Mouse (Mus musculus) brain, embryonic 14.5 days (tissue): ENCODE measurements around the gene Rhox3e. TPM values are rescaled to one million over a fixed set of nuclear protein-coding genes. Genes with fewer than 3 reads are reported as not detected.
A peak's percentile ranks its signal among the peaks of the same experiment; 100 is the strongest.
"Not testable (repeated sequence)": the region's sequence is repeated elsewhere in the genome, so short reads cannot be mapped to it uniquely, and the experiment has no call there.

Experiments used
- DNase-seq: peaks from one replicate; pipeline ENCODE4 v3.0.0-alpha.2; 2011; ENCODE audit warnings: low read depth
- polyA plus RNA-seq: library from polyadenylated mRNA; depleted of rRNA; stranded (reverse); fragments of >200 nt; gene quantifications from 2 replicates; pipeline ENCODE4 v1.2.3, GENCODE M21; 2012; rRNA removed

The Rhox3e gene
- not detected in 2 replicates for polyA plus RNA-seq

DNA sequence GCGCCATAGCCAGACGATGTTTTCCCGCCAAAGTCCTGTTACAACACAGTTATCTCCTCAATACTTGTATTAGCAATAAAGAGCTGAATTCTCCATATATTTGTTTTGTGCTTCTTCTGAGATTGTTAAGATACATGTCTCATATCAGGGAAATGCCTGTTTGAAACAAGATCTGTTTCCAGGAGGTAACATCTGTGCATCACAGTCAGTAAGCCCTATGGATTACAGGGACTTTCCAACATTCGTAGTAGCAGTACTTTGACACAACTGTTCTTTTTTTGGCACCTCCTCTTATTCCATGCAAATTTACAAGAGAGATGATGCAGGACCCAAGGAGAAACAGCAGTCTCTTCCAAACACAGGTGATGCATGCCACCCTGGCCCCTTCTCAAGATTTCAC lies at the start of gene Rhox3e:
TSS of gene Rhox3e (plus strand) at position 301 of the 400 bp plus-strand sequence.
- not testable (repeated sequence) for DNase-seq

DNA sequence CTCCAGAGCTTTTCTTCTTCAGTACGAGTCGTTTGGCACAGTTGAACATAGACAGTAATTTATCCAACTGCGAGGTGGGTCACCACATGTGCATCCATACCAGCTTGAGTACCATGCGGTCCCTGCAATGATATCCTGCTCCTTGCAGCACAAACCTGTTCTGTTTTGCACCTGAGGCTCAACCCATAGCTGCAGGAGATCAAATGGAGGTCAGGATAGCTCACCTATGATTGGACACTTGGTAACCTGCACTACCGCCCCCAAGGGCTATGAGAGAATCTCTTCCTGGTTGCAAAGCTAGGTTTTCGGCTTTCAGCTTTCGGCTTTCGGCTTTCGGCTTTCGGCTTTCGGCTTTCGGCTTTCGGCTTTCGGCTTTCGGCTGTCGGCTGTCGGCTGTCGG lies 27.8 kb upstream of the Rhox3e start, which contains the start of gene Rhox4d:
TSS of gene Rhox4d (plus strand) at position 301 of the 400 bp plus-strand sequence.
- not testable (repeated sequence) for DNase-seq

DNA sequence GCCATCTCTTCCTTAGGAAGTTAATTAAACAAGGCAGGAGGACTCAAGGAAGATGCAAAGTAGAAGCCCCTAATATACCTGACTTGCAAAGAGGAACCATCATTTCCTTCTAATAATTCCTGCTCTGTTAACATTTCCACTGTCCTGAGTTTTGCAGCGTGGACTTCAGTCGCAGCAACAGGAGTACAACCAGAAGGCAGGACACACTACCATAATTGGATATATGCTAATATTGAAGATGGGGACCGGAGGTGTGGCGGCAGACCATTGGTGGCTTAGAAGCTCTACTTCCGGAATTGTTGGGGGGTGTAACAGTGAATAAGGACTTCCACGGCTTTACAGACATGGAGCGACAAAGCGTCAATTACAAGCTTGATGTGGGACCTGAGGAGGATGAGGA lies 11.7 kb upstream of the Rhox3e start, which contains the start of gene Rhox2e:
TSS of gene Rhox2e (plus strand) at position 301 of the 400 bp plus-strand sequence.
- DNase-seq: not testable (repeated sequence)

DNA sequence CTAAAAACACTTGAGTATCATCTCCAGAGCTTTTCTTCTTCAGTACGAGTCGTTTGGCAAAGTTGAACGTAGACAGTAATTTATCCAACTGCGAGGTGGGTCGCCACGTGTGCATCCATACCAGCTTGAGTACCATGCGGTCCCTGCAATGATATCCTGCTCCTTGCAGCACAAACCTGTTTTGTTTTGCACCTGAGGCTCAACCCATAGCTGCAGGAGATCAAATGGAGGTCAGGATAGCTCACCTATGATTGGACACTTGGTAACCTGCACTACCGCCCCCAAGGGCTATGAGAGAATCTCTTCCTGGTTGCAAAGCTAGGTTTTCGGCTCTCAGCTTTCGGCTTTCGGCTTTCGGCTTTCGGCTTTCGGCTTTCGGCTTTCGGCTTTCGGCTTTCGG lies 15.3 kb downstream of the Rhox3e start, which contains the start of gene Rhox4e:
TSS of gene Rhox4e (plus strand) at position 301 of the 400 bp plus-strand sequence.
- not testable (repeated sequence) for DNase-seq

DNA sequence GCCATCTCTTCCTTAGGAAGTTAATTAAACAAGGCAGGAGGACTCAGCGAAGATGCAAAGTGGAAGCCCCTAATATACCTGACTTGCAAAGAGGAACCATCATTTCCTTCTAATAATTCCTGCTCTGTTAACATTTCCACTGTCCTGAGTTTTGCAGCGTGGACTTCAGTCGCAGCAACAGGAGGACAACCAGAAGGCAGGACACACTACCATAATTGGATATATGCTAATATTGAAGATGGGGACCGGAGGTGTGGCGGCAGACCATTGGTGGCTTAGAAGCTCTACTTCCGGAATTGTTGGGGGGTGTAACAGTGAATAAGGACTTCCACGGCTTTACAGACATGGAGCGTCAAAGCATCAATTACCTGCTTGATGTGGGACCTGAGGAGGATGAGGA lies 29.3 kb downstream of the Rhox3e start, which contains the start of gene Rhox2f:
TSS of gene Rhox2f (plus strand) at position 301 of the 400 bp plus-strand sequence.
- DNase-seq: not testable (repeated sequence)

DNA sequence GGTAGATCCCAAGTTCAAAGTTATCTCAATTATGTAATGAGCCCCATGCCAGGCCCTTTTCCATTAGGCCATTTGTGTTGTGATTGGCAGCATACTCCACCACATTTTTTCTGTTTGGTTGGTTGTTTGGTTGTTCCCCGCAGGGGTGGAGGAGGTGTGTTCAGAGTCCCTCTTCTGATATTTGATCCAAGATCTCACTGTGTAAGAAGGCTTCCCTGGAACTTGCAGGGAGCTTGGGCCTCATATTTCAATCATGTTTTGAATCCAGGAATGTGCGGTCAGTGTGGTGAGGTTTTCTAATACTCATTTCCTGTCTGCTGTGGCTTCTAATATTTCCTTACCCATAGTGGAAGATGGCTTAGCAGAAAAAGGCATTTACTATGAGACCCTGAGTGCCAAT lies 30.8 kb downstream of the Rhox3e start:
- peak; percentile 1 for DNase-seq

DNA sequence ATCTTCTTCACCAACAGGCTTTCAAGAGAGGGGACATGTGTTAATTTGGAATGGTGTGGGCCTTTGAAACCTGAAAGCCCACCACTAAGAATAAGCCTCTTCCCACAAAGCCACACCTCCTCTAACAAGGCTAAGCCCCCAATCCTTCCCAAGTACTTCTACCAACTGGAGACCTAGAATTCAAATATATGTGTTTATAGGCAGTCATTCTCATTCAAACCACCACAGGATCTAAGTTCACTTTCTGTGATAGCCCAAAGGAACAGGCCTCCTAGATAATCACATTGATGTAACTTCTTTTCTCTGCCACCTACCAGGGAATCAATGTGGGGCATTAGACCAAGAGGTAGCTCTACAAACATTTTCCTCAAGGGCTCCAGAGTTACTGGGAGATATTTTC lies 38.9 kb downstream of the Rhox3e start, which contains the start of gene Rhox3f:
TSS of gene Rhox3f (plus strand) at position 301 of the 400 bp plus-strand sequence.
- DNase-seq: not testable (repeated sequence)

Other genes starting within 250 kb of the Rhox3e start
- gene Rhox3a2, start 162.0 kb upstream of the Rhox3e start, polyA plus RNA-seq: not detected in 2 replicates
- 0.10 and 0.30 TPM in 2 replicates for gene Rhox4a2, start 151.2 kb upstream of the Rhox3e start, polyA plus RNA-seq
- gene Rhox2b, start 130.0 kb upstream of the Rhox3e start, polyA plus RNA-seq: not detected in 2 replicates
- gene Rhox4b, start 109.5 kb upstream of the Rhox3e start, polyA plus RNA-seq: 0.14 TPM in 1 of 2 replicates, not detected in the other
- gene Rhox2c, start 88.3 kb upstream of the Rhox3e start, polyA plus RNA-seq: not detected in 2 replicates
- not detected in 2 replicates for gene Rhox3c, start 83.4 kb upstream of the Rhox3e start, polyA plus RNA-seq
- not detected in 2 replicates for gene Rhox4c, start 61.7 kb upstream of the Rhox3e start, polyA plus RNA-seq
- not detected in 2 replicates for gene Rhox2d, start 48.6 kb upstream of the Rhox3e start, polyA plus RNA-seq
- not detected in 2 replicates for gene Rhox4d, start 27.7 kb upstream of the Rhox3e start, polyA plus RNA-seq
- gene Rhox2e, start 11.6 kb upstream of the Rhox3e start, polyA plus RNA-seq: not detected in 2 replicates
- gene Rhox4e, start 15.4 kb downstream of the Rhox3e start, polyA plus RNA-seq: not detected in 2 replicates
- not detected in 2 replicates for gene Rhox2f, start 29.4 kb downstream of the Rhox3e start, polyA plus RNA-seq
- gene Rhox3f, start 39.0 kb downstream of the Rhox3e start, polyA plus RNA-seq: not detected in 2 replicates
- gene Rhox4f, start 65.7 kb downstream of the Rhox3e start, polyA plus RNA-seq: not detected in 2 replicates
- not detected in 2 replicates for gene Rhox3g, start 86.6 kb downstream of the Rhox3e start, polyA plus RNA-seq
- gene Rhox2g, start 101.5 kb downstream of the Rhox3e start, polyA plus RNA-seq: not detected in 2 replicates
- gene Rhox4g, start 109.3 kb downstream of the Rhox3e start, polyA plus RNA-seq: not detected in 2 replicates
- not detected in 2 replicates for gene Rhox3h, start 126.7 kb downstream of the Rhox3e start, polyA plus RNA-seq
- gene Rhox2h, start 131.3 kb downstream of the Rhox3e start, polyA plus RNA-seq: not detected in 2 replicates